Mouse (Mus musculus) kidney, postnatal 0 days (tissue): ENCODE measurements around the gene Ivns1abp. TPM values are rescaled to one million over a fixed set of nuclear protein-coding genes. Genes with fewer than 3 reads are reported as not detected.

Source experiments
- ATAC-seq: fragments of 200-750 bp; cut with Nextera tagmentation; replicated peaks from 2 replicates; pipeline ENCODE4 v1.8.0; 2017; ENCODE audit warnings: low read depth, moderate number of reproducible peaks, moderate TSS enrichment, moderate library complexity; ENCODE audit not compliant: low FRiP score
- DNase-seq: peaks from one replicate; pipeline ENCODE4 v3.0.0-alpha.2; 2016; ENCODE audit warnings: low spot score
- H3K27ac ChIP-seq: fragments of 300-500 bp; sonication (generic); 2 replicates; pipeline ENCODE4 v1.5.1; 2014; ENCODE audit warnings: mild to moderate bottlenecking
- H3K27me3 ChIP-seq: fragments of 300-500 bp; sonication (generic); 2 replicates; pipeline ENCODE4 v1.6.1; 2014; ENCODE audit warnings: low read length, mixed read lengths; ENCODE audit not compliant: insufficient read depth
- H3K36me3 ChIP-seq: fragments of 300-500 bp; sonication (generic); 2 replicates; pipeline ENCODE4 v1.6.1; 2014; ENCODE audit warnings: low read length, mixed read lengths; ENCODE audit not compliant: insufficient read depth
- H3K4me1 ChIP-seq: fragments of 300-500 bp; sonication (generic); replicated peaks from 2 replicates; pipeline ENCODE4 v1.6.1; 2014; ENCODE audit warnings: antibody characterized with exemption, low read length, mixed read lengths; ENCODE audit not compliant: insufficient read depth
- H3K4me2 ChIP-seq: fragments of 300-500 bp; sonication (generic); 2 replicates; pipeline ENCODE4 v1.6.1; 2014; ENCODE audit warnings: mild to moderate bottlenecking, low read length, moderate library complexity, mixed read lengths
- H3K4me3 ChIP-seq: fragments of 300-500 bp; sonication (generic); replicated peaks from 2 replicates; pipeline ENCODE4 v1.5.1; 2014; ENCODE audit warnings: low read depth, low read length
- H3K9ac ChIP-seq: fragments of 300-500 bp; sonication (generic); 2 replicates; pipeline ENCODE4 v1.6.1; 2014; ENCODE audit warnings: low read depth, low read length
- H3K9me3 ChIP-seq: fragments of 300-500 bp; sonication (generic); replicated peaks from 2 replicates; pipeline ENCODE4 v1.6.1; 2016; ENCODE audit warnings: low read length, inconsistent platforms, mixed read lengths
- CTCF ChIP-seq: IDR thresholded peaks from 2 replicates; pipeline ENCODE4 v1.5.1; 2016; ENCODE audit warnings: antibody characterized with exemption, low read depth, mild to moderate bottlenecking, moderate library complexity
- WGBS: fragments of 180-500 bp; shearing (Covaris S2); extraction: QIAGEN DNeasy Blood & Tissue Kit; methylation state at CpG from one replicate; pipeline ENCODE4 v1.1.7; 2014; 5-methylcytosine and 5-hydroxymethylcytosine counted together
- polyA plus RNA-seq: library from polyadenylated mRNA; unstranded; fragments of >200 nt; fragmentation: Nextera tagmentation; extraction: Ambion mirVana; gene quantifications from 2 replicates; pipeline ENCODE4 v1.2.1, GENCODE M21; 2015

The Ivns1abp gene
- polyA plus RNA-seq, 1 experiment from 2014 or later = 432 TPM

DNA sequence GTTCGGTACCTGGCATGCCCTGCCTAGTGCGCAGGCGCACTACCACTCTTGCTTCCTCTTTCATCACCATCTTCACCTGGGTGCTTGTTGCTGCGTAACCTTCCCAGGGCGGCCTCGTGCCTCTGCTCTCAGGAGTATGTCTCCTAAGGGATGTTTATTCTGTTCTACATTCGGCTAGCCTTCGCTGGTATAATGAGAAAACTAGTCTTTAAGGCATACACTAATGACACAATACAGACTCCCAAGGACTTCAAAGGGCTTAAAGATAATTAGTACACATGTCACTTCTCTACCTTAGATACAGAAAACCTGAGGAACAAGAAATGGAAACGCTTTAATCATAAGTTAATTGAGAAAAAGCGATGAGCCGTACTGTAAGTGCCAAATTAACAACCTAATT is 32.9 kb upstream of the Ivns1abp start:
- H3K4me3 ChIP-seq = no peak overlapping the region
- no peaks in the 10 kb centered on the region for H3K4me1 ChIP-seq
- ATAC-seq (no peak), DNase-seq (no peak)
- TF ChIP-seq CTCF = no peak
- no peaks in the 10 kb centered on the region for H3K36me3 ChIP-seq
- no peak overlapping the region for H3K9ac ChIP-seq
- 88% methylated on average over 11 of the region's 11 CpGs for whole genome bisulfite sequencing
- H3K9me3 ChIP-seq = no peaks in the 10 kb centered on the region
- H3K27me3 ChIP-seq = no peaks in the 10 kb centered on the region
- no peak overlapping the region for H3K4me2 ChIP-seq
- H3K27ac ChIP-seq = no peak overlapping the region

DNA sequence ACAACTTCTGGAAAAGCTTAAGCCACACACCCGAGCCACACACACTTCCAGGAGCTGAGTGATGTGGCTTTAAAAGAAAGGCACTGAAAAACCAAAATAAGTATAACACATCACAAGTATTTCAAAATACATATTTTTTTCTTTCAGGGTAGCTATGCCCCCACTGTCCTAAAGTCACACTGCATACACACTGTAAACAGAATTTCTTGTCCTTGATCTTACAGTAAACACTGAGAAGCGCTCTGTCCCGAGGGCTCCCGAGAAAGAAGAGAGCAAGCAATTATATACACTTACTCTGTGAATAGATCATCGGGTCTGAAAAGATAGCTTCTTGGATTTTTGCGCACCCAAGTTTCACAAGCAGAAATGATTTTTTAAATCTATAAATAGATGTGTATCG is 25.0 kb upstream of the Ivns1abp start:
- no peak overlapping the region for H3K4me2 ChIP-seq
- no peaks in the 10 kb centered on the region for H3K4me1 ChIP-seq
- ATAC-seq (no peak), DNase-seq (no peak)
- H3K27me3 ChIP-seq = no peaks in the 10 kb centered on the region
- no peaks in the 10 kb centered on the region for H3K36me3 ChIP-seq
- TF ChIP-seq CTCF = no peak
- H3K27ac ChIP-seq = no peak overlapping the region
- no peak overlapping the region for H3K9ac ChIP-seq
- H3K4me3 ChIP-seq = no peak overlapping the region
- WGBS = 83% methylated on average over 7 of the region's 7 CpGs
- no peaks in the 10 kb centered on the region for H3K9me3 ChIP-seq

DNA sequence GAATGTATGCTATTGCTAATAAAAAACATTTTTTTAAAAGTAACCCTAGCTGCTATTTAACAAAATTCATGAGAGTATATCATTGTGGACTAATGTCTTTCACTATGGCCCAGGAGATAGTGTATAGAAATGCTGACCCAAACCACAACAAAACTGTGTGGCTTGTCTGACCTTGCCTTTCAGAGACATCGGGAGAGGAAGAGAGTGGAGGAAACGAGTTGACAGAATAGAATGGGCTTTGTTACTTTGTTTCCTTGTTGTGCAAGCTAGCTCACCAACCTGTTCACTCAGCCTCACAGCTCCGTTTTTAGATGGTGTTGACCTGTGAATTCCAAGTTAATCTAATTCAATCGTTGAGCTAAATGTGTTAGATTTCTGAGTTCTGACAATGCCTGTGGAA is 23.9 kb upstream of the Ivns1abp start:
- H3K36me3 ChIP-seq = no peaks in the 10 kb centered on the region
- H3K27me3 ChIP-seq = no peaks in the 10 kb centered on the region
- no peaks in the 10 kb centered on the region for H3K4me1 ChIP-seq
- DNase-seq (no peak), ATAC-seq (no peak)
- no peaks in the 10 kb centered on the region for H3K9me3 ChIP-seq
- 63% methylated on average over 4 of the region's 4 CpGs for WGBS
- no peak for TF ChIP-seq CTCF
- no peak overlapping the region for H3K27ac ChIP-seq
- no peak overlapping the region for H3K4me3 ChIP-seq
- no peak overlapping the region for H3K4me2 ChIP-seq
- no peak overlapping the region for H3K9ac ChIP-seq

DNA sequence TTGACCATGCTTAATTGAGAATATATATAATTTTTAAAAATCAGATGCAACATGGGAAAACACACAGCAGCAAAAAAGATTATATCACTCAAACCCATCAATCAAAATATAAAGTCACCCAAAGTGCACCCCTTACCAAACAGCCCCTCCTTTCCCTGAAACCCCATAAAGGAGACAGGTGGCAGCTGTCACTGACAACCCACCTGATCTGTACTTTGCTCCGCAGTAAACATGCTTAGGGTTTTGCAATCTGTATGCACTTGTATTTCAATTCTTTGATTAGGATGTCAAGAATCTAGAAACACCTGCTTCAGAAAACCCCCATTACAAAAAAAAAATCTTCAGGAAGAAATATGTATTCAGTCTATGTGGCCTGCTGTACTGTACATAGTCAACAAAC is 18.9 kb upstream of the Ivns1abp start:
- Histone ChIP-seq H3K36me3 (no peaks in the 10 kb centered on the region), H3K27ac (no peak overlapping the region), H3K4me2 (no peak overlapping the region), H3K9me3 (no peaks in the 10 kb centered on the region), H3K27me3 (no peaks in the 10 kb centered on the region), H3K9ac (no peak overlapping the region), H3K4me3 (no peak overlapping the region), H3K4me1 (no peaks in the 10 kb centered on the region)
- 41% methylated on average over 1 of the region's 1 CpGs for WGBS
- no peak for ATAC-seq
- DNase-seq = no peak
- TF ChIP-seq CTCF = no peak

DNA sequence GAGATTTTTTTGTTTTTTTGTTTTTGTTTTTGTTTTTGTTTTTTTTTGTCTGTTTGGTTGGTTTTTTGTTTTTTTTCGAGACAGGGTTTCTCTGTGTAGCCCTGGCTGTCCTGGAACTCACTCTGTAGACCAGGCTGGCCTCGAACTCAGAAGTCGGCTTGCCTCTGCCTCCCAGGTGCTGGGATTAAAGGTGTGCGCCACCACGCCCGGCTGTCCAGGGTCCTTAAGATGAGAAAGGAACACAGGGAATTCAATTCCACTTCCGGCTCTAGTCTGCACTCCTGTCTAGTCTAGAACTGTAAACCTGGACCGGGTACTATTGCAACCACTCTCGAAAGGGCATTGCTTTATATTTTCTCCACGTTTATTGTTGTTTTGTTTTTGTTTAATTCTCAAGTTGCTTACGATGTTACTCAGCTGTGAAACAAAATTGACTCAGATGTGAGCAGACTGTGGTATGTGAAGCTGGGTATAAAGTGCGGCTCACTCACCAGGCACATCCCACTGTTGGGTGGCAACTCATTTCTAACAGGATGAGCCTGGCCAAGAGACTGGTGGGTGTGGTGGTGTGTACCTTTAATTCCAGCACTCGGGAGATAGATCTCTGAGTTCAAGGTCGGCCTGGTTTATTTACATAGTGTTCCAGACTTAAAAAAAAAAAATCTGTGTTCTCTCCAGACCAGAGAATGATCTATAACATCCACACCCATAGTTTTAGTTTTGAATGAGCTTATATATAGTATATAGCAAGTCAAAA is 15.8 kb upstream of the Ivns1abp start:
- Histone ChIP-seq H3K4me1 (no peaks in the 10 kb centered on the region), H3K27me3 (no peaks in the 10 kb centered on the region), H3K27ac (no peak overlapping the region), H3K9me3 (no peaks in the 10 kb centered on the region), H3K4me3 (no peak overlapping the region), H3K9ac (no peak overlapping the region), H3K4me2 (no peak overlapping the region), H3K36me3 (no peaks in the 10 kb centered on the region)
- ATAC-seq (no peak), DNase-seq (no peak)
- TF ChIP-seq CTCF = no peak
- 81% methylated on average over 14 of the region's 14 CpGs for WGBS

DNA sequence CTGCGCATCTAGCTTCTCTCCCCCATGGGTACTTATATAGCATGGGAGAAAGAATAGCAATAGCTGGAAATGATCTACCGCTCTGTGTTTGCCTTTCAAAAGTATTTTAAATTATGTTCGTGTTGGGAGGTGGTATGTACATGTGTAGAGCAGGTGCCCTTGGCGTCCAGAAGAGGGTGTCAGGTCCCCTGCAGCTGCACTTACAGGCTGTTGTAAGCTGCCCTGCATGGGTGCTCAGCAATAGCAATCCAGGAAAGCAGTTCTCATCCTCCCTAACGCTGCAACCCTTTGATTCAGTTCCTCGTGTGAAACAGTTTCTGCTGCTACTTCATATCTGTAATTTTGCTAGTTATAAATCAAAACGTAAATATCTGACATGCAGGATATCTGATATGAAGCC is 14.7 kb upstream of the Ivns1abp start:
- Histone ChIP-seq H3K4me3 (no peak overlapping the region), H3K36me3 (no peaks in the 10 kb centered on the region), H3K27ac (no peak overlapping the region), H3K9ac (no peak overlapping the region), H3K4me2 (no peak overlapping the region), H3K27me3 (no peaks in the 10 kb centered on the region), H3K4me1 (no peaks in the 10 kb centered on the region), H3K9me3 (no peaks in the 10 kb centered on the region)
- ATAC-seq = no peak
- 60% methylated on average over 7 of the region's 7 CpGs for WGBS
- TF ChIP-seq CTCF = peak; percentile 26; the same call in 1 of the 2 replicates
- DNase-seq = no peak

DNA sequence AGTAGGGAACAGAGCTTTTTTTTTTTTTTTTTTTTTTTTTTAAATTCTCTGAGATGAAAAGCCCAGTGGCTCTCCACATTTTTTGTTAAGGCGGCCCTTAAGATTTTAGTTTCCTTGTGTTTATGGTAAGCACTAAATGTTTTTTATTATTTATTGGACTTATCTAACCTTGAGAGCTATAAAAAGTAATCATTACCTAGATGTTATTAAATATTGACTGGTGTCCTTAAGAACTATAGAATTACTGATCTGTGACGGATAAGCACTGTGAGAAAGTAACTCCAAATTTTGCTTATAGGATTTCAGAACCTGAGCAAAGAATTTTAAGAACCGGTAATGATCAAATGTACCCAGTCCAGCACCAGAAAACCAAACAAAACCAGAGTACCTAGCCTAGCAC is 11.5 kb upstream of the Ivns1abp start:
- DNase-seq (no peak), ATAC-seq (no peak)
- H3K27me3 ChIP-seq = no peaks in the 10 kb centered on the region
- no peaks in the 10 kb centered on the region for H3K9me3 ChIP-seq
- H3K4me1 ChIP-seq = no peaks in the 10 kb centered on the region
- no peaks in the 10 kb centered on the region for H3K36me3 ChIP-seq
- no peak overlapping the region for H3K4me3 ChIP-seq
- H3K27ac ChIP-seq = no peak overlapping the region
- H3K4me2 ChIP-seq = no peak overlapping the region
- H3K9ac ChIP-seq = no peak overlapping the region
- WGBS = 72% methylated on average over 3 of the region's 3 CpGs
- TF ChIP-seq CTCF = no peak
